Mouse (Mus musculus) layer of hippocampus, postnatal 14 days (tissue): ENCODE results near the gene Adrb1. TPM values are rescaled to one million over a fixed set of nuclear protein-coding genes. Genes with fewer than 3 reads are reported as not detected.

Experiments used
- DNase-seq, 2 experiments: peaks; one replicate each; pipeline ENCODE4 v3.0.0; 2021 to 2022; ENCODE audit warnings: low spot score in 2 of 2, mixed read lengths in 1 of 2
- long read RNA-seq, 2 experiments: library from polyadenylated mRNA; stranded (forward); transcript quantifications; one replicate each; pipeline ENCODE4 v2.0.0; 2021
- total RNA-seq, 2 experiments: library from RNA; stranded (reverse); gene quantifications; 2 replicates each; pipeline ENCODE4 v1.2.3; 2021

Adrb1 gene
- total RNA-seq, result 10 to 100 TPM; 12.1 to 15.7 TPM
- long read RNA-seq, experiment 1, transcript Adrb1-201 (1 exons, 2,952 nt), result major isoform, 11 of 11 reads
- long read RNA-seq, experiment 1, partial matches to known transcripts, result 0 of 11 reads
- long read RNA-seq, experiment 1, other reads (novel, unspliced or antisense), result 0 of 11 reads
- long read RNA-seq, experiment 2, transcript Adrb1-201 (1 exons, 2,952 nt), result major isoform, 10 of 10 reads
- long read RNA-seq, experiment 2, partial matches to known transcripts, result 0 of 10 reads
- long read RNA-seq, experiment 2, other reads (novel, unspliced or antisense), result 0 of 10 reads

- DNase-seq, result peak; percentile 80 to 81
Measured at GRCm38 (mm10) chr19:56721387-56722211, at the start of gene Adrb1. TSS of gene Adrb1 (plus strand) at chr19:56722199.

DNA sequence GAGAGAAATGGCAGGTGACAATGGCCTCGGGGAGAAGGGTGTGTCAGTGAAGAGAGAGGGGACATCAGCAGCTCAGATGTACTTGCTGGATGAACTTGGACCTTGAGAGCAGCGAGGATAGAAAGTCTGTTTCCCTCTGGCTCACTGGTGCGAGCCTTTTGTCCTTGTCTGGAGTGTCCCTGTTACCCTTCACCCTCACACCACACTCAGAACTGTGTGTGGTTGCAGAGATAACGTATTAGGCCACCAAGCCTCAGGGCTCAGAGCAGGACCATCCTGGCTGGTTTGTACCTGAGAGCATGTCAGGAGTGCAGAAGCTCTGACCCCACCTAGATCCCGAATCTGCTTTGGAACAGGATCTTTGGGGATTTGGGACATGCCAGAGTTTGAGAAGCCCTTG, 46.3 kb upstream of the Adrb1 start:
- DNase-seq, result no peak

GRCm38 (mm10) chr19:56676506-56676905, 45.5 kb upstream of the Adrb1 start:
- no peak for DNase-seq

GRCm38 (mm10) chr19:56677611-56678010, 44.4 kb upstream of the Adrb1 start:
- DNase-seq, result no peak

- no peak for DNase-seq
Measured at GRCm38 (mm10) chr19:56678516-56678915, 43.5 kb upstream of the Adrb1 start.

GRCm38 (mm10) chr19:56679213-56679965, 42.6 kb upstream of the Adrb1 start:
- no peak for DNase-seq

GRCm38 (mm10) chr19:56679992-56680391, 42.0 kb upstream of the Adrb1 start:
- DNase-seq, result no peak

- DNase-seq, result no peak
Measured at GRCm38 (mm10) chr19:56682297-56682696, 39.7 kb upstream of the Adrb1 start.

- no peak for DNase-seq
Measured at GRCm38 (mm10) chr19:56682843-56683242, 39.2 kb upstream of the Adrb1 start.

DNA sequence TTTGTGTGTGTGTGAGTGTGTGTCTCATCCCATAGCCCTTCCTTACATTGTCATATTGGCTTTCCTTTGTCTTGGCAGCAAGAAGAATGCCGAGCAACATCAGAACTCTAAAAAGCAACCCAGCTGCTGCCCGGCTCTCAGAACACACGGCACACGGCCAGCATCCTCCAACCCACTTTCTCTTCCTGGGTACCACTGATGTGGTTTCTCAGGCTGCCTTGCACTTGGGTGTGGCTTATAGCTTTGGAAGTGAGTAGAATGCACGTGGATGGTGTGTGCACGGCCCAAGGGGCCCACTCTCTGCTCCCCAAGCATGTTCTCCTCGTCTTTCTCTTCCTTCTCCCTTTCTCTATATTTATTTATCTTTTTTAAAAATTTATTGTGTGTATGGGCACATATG, 36.5 kb upstream of the Adrb1 start:
- DNase-seq, result no peak

- no peak for DNase-seq
Measured at GRCm38 (mm10) chr19:56686218-56686617, 35.8 kb upstream of the Adrb1 start.

DNA sequence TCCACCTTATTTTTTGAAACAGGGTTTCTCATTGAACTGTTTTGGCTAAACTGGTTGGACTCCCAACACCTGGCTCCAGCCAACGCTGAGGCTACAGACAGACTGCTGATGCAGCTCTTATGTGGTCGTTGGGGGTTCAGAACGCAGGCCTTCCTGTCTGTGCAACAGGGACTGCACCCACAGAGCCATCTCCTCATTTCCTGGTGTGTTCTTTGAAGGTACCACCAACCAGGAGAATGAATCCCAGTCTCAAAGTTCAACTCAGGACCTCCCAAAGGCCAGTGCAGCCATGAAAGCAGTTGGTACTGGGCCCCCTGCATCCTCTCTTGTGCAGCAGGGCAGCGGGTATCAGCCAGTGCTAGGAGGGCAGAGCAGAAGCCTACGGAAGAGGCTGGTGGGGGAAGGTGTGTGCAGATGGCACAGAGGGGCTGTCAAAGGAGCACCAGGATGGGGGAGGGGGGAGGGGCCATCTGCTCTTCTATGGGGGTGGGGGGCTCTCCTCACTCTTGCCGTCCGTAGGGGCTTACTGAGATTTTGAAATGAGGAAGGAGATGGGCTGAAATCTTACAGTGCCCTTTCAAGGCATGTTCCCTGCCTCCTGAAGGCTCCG, 34.9 kb upstream of the Adrb1 start:
- no peak for DNase-seq

DNA sequence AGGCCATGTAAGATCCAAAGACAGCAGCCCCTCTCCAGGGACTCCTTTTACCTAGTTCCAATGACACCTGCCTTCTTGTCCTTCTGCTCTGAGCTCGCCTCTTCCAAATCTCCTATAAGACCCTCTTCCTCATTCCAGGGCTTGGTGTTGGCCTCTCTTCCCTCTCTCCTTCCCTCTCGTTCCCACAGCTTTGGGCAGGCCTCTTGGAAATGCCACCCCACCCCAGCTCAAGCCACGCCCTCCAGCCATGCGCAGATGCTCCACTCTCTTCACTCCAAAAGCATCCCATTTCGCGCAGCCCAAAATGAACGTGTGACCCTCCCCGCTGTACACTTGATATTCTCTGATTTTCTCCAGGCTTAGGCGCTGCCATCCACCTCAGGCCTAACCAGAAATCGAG, 34.3 kb upstream of the Adrb1 start:
- DNase-seq, result no peak

DNA sequence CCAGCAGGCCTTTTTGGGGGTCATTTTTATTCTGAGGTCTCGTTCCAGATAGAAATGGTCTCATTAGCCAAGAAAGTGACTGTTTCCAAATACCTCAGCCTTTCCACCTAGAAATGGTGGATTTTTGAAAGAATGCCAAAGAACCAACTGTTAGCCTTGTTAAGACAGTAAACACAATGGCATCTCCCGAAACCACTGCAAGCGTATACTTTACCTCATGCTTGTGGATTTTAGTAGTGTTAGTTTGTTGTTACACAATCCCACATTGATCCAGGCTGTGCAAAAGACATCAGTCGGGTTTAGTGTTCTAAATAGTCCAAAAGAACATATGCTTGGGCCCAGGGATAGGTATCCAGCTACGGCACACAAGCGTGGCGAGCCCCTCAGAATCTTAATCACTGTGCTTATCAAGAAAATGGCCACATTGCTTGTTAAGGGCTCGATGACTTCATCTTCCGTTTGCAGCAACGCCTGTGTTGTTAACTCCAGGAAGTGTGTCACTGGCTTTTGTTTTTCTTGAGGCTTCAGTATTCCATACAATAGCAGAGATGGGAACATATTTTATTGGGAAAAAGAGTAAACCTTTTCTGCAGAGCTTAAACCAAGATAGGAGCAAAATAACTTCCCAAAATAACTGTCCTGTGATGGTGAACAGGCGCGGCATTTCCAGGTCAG, 33.2 kb upstream of the Adrb1 start:
- DNase-seq, result no peak

- DNase-seq, result no peak
Measured at GRCm38 (mm10) chr19:56689493-56689892, 32.5 kb upstream of the Adrb1 start.

- no peak for DNase-seq
Measured at GRCm38 (mm10) chr19:56691103-56691502, 30.9 kb upstream of the Adrb1 start.

- no peak for DNase-seq
Measured at GRCm38 (mm10) chr19:56692451-56692850, 29.5 kb upstream of the Adrb1 start.

DNA sequence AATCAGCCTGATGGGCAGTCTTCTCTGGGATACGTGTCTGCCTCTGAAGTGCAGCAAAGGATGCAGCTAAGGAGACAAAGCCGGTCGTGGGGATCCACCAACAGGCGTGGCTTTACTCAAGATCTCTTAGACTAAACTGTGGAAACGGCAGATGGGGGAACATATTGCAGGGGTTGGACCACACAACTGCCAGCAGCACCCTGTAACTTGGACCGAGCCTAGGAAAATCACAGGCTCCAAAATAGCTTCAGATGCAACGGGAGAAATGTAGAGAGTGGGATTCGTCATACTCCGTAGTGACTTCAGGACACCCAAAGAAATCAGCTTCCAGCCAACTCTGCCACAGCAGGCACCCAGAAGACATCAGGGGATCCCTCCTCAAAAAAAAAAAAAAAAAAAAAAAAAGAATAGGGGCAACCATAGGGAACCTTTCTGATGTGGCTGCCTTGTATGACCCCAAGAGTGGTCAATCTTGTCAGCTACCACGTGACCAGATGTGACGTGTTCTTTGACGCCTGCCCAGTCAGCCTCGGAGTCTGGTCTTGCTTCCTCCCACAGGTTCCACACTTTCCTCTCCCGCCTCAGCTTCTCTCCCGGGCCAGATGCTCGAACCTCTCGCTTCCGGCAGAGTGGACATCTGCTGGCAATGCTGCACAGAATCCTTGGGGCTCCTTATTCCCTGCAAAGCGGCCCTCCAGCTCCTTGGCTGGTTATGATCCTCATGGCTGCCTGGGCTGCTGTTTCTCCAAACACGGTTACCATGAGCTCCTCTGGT, 24.4 kb upstream of the Adrb1 start:
- peak in 1 of 2 experiments; percentile 24 for DNase-seq

DNA sequence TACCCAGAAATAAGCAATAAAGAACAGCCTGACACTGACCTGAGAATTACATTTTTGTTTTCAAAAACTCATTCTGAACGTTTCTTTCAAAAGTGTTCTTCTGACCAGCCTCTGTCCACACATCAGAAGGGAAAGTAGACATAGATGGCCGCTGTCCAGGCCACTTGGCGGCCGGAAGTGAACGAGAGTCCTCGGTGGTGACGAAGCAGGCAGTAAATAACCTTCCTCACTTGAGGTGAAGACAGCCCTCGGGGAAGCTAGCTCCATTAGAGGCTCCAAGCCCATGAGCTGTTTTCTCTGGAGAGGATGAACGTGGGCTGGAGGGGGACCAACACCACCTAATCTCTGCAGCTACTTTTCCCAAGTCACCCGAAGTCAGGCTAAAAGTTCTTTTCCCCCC, 21.2 kb upstream of the Adrb1 start:
- no peak for DNase-seq

- DNase-seq, result no peak
Measured at GRCm38 (mm10) chr19:56701404-56702033, 20.5 kb upstream of the Adrb1 start.
